Mouse (Mus musculus) G1E (cell line): Measurements from ENCODE around the gene Bfsp2.

Experiments used
- CTCF ChIP-seq: IDR thresholded peaks from 2 replicates; pipeline ENCODE4 v1.5.1; 2012; ENCODE audit warnings: low read depth, low read length, inconsistent platforms, mixed read lengths
- GATA1 ChIP-seq: IDR thresholded peaks from 2 replicates; pipeline ENCODE4 v1.6.1; 2012; ENCODE audit warnings: borderline replicate concordance, low read length, inconsistent platforms, mixed read lengths
- GATA2 ChIP-seq: IDR thresholded peaks from 2 replicates; pipeline ENCODE4 v1.6.1; 2012; ENCODE audit warnings: low read depth, low read length, inconsistent platforms, borderline replicate concordance
- POLR2AphosphoS5 ChIP-seq: IDR thresholded peaks from 2 replicates; pipeline ENCODE4 v1.6.1; 2012; ENCODE audit warnings: low read depth, low read length, inconsistent platforms; ENCODE audit not compliant: insufficient replicate concordance
- TAL1 ChIP-seq: conservative IDR thresholded peaks from 2 replicates; pipeline ENCODE4 v1.6.1; 2012; ENCODE audit warnings: low read depth, low read length, inconsistent platforms, mixed read lengths

DNA sequence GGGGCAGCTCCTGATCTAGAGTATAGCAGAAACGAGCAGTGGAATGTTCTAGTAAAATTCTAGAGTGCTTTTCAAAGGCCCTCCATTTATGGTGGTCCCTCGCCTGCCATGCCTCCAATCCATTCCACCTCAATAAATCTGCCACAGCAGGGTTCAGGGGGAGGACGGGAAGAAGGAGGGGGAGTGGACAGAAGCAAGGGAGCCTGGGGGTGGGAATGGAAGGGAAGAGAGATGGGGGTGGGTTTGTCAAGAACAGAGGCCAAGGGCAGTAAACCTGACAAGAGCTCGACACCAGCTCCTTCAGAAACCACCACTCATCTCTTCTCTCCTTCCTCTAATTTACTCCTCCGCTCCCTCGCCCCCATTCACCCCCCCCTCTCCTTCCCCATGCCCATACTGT lies 42.8 kb upstream of the Bfsp2 start:
- TF ChIP-seq CTCF (no peak), GATA1 (no peak), TAL1 (no peak), POLR2AphosphoS5 (no peak), GATA2 (no peak)
